Mouse (Mus musculus): ENCODE data around the gene Tuba1c.
"Not testable (repeated sequence)": the region's sequence is repeated elsewhere in the genome, so short reads cannot be mapped to it uniquely, and the experiment has no call there.

Tuba1c gene

GRCm38 (mm10) chr15:99049473-99050253 is 20.0 kb downstream of the Tuba1c start:
- Histone ChIP-seq H3K27me3 (ENCODE audit: control insufficient read depth, insufficient read depth, low read length, poor library complexity, severe bottlenecking) (no peaks in the 10 kb centered on the region), H3K36me3 (ENCODE audit: control insufficient read depth, insufficient read depth, low read length, poor library complexity, severe bottlenecking) (no peaks in the 10 kb centered on the region)
- DNase-seq (ENCODE audit: low read depth, low spot score) = peak; percentile 79

- DNase-seq (ENCODE audit: low read depth, low spot score) = no peak
- Histone ChIP-seq H3K27me3 (ENCODE audit: control insufficient read depth, insufficient read depth, low read length, poor library complexity, severe bottlenecking) (no peaks in the 10 kb centered on the region), H3K36me3 (ENCODE audit: control insufficient read depth, insufficient read depth, low read length, poor library complexity, severe bottlenecking) (no peaks in the 10 kb centered on the region)
These were observed 23.7 kb downstream of the Tuba1c start for GRCm38 (mm10) chr15:99053373-99053772.

GRCm38 (mm10) chr15:99055040-99055439 is 25.3 kb downstream of the Tuba1c start, which contains the start of gene Prph:
Gene Prph, plus strand, starts transcription at chr15:99055174.
- H3K27me3 ChIP-seq (ENCODE audit: control insufficient read depth, insufficient read depth, low read length, poor library complexity, severe bottlenecking) = no peaks in the 10 kb centered on the region
- no peak for DNase-seq (ENCODE audit: low read depth, low spot score)
- H3K36me3 ChIP-seq (ENCODE audit: control insufficient read depth, insufficient read depth, low read length, poor library complexity, severe bottlenecking) = no peaks in the 10 kb centered on the region

GRCm38 (mm10) chr15:99055511-99055961 is 25.8 kb downstream of the Tuba1c start:
- no peaks in the 10 kb centered on the region for H3K36me3 ChIP-seq (ENCODE audit: control insufficient read depth, insufficient read depth, low read length, poor library complexity, severe bottlenecking)
- no peaks in the 10 kb centered on the region for H3K27me3 ChIP-seq (ENCODE audit: control insufficient read depth, insufficient read depth, low read length, poor library complexity, severe bottlenecking)
- DNase-seq (ENCODE audit: low read depth, low spot score) = no peak

- Histone ChIP-seq H3K27me3 (ENCODE audit: control insufficient read depth, insufficient read depth, low read length, poor library complexity, severe bottlenecking) (no peaks in the 10 kb centered on the region), H3K36me3 (ENCODE audit: control insufficient read depth, insufficient read depth, low read length, poor library complexity, severe bottlenecking) (no peaks in the 10 kb centered on the region)
- peak; percentile 72 for DNase-seq (ENCODE audit: low read depth, low spot score)
These were observed 26.6 kb downstream of the Tuba1c start for GRCm38 (mm10) chr15:99056332-99056731.

- no peak for DNase-seq (ENCODE audit: low read depth, low spot score)
- no peaks in the 10 kb centered on the region for H3K27me3 ChIP-seq (ENCODE audit: control insufficient read depth, insufficient read depth, low read length, poor library complexity, severe bottlenecking)
These were observed 36.0 kb downstream of the Tuba1c start for GRCm38 (mm10) chr15:99065557-99066165.

GRCm38 (mm10) chr15:99071988-99072387 is 42.3 kb downstream of the Tuba1c start:
- Histone ChIP-seq H3K27me3 (ENCODE audit: control insufficient read depth, insufficient read depth, low read length, poor library complexity, severe bottlenecking) (no peaks in the 10 kb centered on the region), H3K36me3 (ENCODE audit: control insufficient read depth, insufficient read depth, low read length, poor library complexity, severe bottlenecking) (no peaks in the 10 kb centered on the region)
- no peak for DNase-seq (ENCODE audit: low read depth, low spot score)

More at GRCm38 (mm10) chr15:99065557-99066165, 36.0 kb downstream of the Tuba1c start:
- no peaks in the 10 kb centered on the region for H3K36me3 ChIP-seq (ENCODE audit: control insufficient read depth, insufficient read depth, low read length, poor library complexity, severe bottlenecking)

GRCm38 (mm10) chr15:99074019-99074599 is 44.4 kb downstream of the Tuba1c start, which contains the start of gene Troap:
Gene Troap, plus strand, starts transcription at chr15:99074575.
- H3K27me3 ChIP-seq (ENCODE audit: control insufficient read depth, insufficient read depth, low read length, poor library complexity, severe bottlenecking) = no peaks in the 10 kb centered on the region
- no peak for DNase-seq (ENCODE audit: low read depth, low spot score)
- no peaks in the 10 kb centered on the region for H3K36me3 ChIP-seq (ENCODE audit: control insufficient read depth, insufficient read depth, low read length, poor library complexity, severe bottlenecking)

GRCm38 (mm10) chr15:99074600-99075333 is 45.1 kb downstream of the Tuba1c start:
- peak; percentile 96 for DNase-seq (ENCODE audit: low read depth, low spot score)
- Histone ChIP-seq H3K36me3 (ENCODE audit: control insufficient read depth, insufficient read depth, low read length, poor library complexity, severe bottlenecking) (no peaks in the 10 kb centered on the region), H3K27me3 (ENCODE audit: control insufficient read depth, insufficient read depth, low read length, poor library complexity, severe bottlenecking) (no peaks in the 10 kb centered on the region)

GRCm38 (mm10) chr15:99076011-99076410 is 46.3 kb downstream of the Tuba1c start:
- not testable (repeated sequence) for H3K27me3 ChIP-seq (ENCODE audit: control insufficient read depth, insufficient read depth, low read length, poor library complexity, severe bottlenecking); DNase-seq (ENCODE audit: low read depth, low spot score); H3K36me3 ChIP-seq (ENCODE audit: control insufficient read depth, insufficient read depth, low read length, poor library complexity, severe bottlenecking)

GRCm38 (mm10) chr15:99078181-99078910 is 48.7 kb downstream of the Tuba1c start:
- H3K27me3 ChIP-seq (ENCODE audit: control insufficient read depth, insufficient read depth, low read length, poor library complexity, severe bottlenecking) = no peaks in the 10 kb centered on the region
- H3K36me3 ChIP-seq (ENCODE audit: control insufficient read depth, insufficient read depth, low read length, poor library complexity, severe bottlenecking) = no peaks in the 10 kb centered on the region
- no peak for DNase-seq (ENCODE audit: low read depth, low spot score)

GRCm38 (mm10) chr15:99079804-99080203 is 50.1 kb downstream of the Tuba1c start:
- DNase-seq (ENCODE audit: low read depth, low spot score) = no peak

GRCm38 (mm10) chr15:99082322-99082721 is 52.6 kb downstream of the Tuba1c start:
- H3K27me3 ChIP-seq (ENCODE audit: control insufficient read depth, insufficient read depth, low read length, poor library complexity, severe bottlenecking) = no peaks in the 10 kb centered on the region; the same call in 1 of the 2 replicates
- H3K36me3 ChIP-seq (ENCODE audit: control insufficient read depth, insufficient read depth, low read length, poor library complexity, severe bottlenecking) = no peaks in the 10 kb centered on the region
- no peak for DNase-seq (ENCODE audit: low read depth, low spot score)

More at GRCm38 (mm10) chr15:99079804-99080203, 50.1 kb downstream of the Tuba1c start:
- no peaks in the 10 kb centered on the region for H3K36me3 ChIP-seq (ENCODE audit: control insufficient read depth, insufficient read depth, low read length, poor library complexity, severe bottlenecking)
- H3K27me3 ChIP-seq (ENCODE audit: control insufficient read depth, insufficient read depth, low read length, poor library complexity, severe bottlenecking) = no peaks in the 10 kb centered on the region

GRCm38 (mm10) chr15:99082840-99083239 is 53.1 kb downstream of the Tuba1c start:
- H3K36me3 ChIP-seq (ENCODE audit: control insufficient read depth, insufficient read depth, low read length, poor library complexity, severe bottlenecking) = no peaks in the 10 kb centered on the region
- DNase-seq (ENCODE audit: low read depth, low spot score) = no peak
- H3K27me3 ChIP-seq (ENCODE audit: control insufficient read depth, insufficient read depth, low read length, poor library complexity, severe bottlenecking) = peaks cover 2% of the 10 kb centered on the region; the same call in 1 of the 2 replicates
